Mouse (Mus musculus) bone marrow macrophage, adult 2 months (primary cell): ENCODE measurements around the gene Msln.
"Not testable (repeated sequence)": the region's sequence is repeated elsewhere in the genome, so short reads cannot be mapped to it uniquely, and the experiment has no call there.

Experiments
- CTCF ChIP-seq: IDR thresholded peaks from 2 replicates; pipeline ENCODE4 v1.5.1; 2012; ENCODE audit warnings: low read depth, mild to moderate bottlenecking, low read length, moderate library complexity
- POLR2A ChIP-seq: IDR thresholded peaks from 2 replicates; pipeline ENCODE4 v1.6.1; 2012; ENCODE audit warnings: mild to moderate bottlenecking, low read depth, low read length, borderline replicate concordance

GRCm38 (mm10) chr17:25741471-25741870 lies 12.7 kb downstream of the Msln start:
- TF ChIP-seq CTCF, POLR2A: not testable (repeated sequence)
